Mouse (Mus musculus) midbrain, embryonic 13.5 days (tissue): ENCODE measurements around the gene Vamp2. TPM values are rescaled to one million over a fixed set of nuclear protein-coding genes. Genes with fewer than 3 reads are reported as not detected.

Source experiments
- ATAC-seq: fragments of 200-750 bp; cut with Nextera tagmentation; 2 replicates; pipeline ENCODE4 v1.8.0; 2017; ENCODE audit warnings: mild to moderate bottlenecking, moderate TSS enrichment, moderate library complexity
- H3K27ac ChIP-seq: fragments of 300-500 bp; sonication (generic); 2 replicates; pipeline ENCODE4 v1.5.1; 2015; ENCODE audit warnings: inconsistent platforms, mild to moderate bottlenecking, moderate library complexity
- H3K27me3 ChIP-seq: fragments of 300-500 bp; sonication (generic); 2 replicates; pipeline ENCODE4 v1.6.1; 2015; ENCODE audit warnings: mild to moderate bottlenecking, inconsistent platforms
- H3K36me3 ChIP-seq: fragments of 300-500 bp; sonication (generic); 2 replicates; pipeline ENCODE4 v1.6.1; 2015; ENCODE audit warnings: mild to moderate bottlenecking, inconsistent platforms
- H3K4me1 ChIP-seq: fragments of 300-500 bp; sonication (generic); replicated peaks from 2 replicates; pipeline ENCODE4 v1.6.1; 2015; ENCODE audit warnings: inconsistent platforms
- H3K4me2 ChIP-seq: fragments of 300-500 bp; sonication (generic); replicated peaks from 2 replicates; pipeline ENCODE4 v1.6.1; 2015; ENCODE audit warnings: moderate library complexity, mild to moderate bottlenecking, inconsistent platforms
- H3K4me3 ChIP-seq: fragments of 300-500 bp; sonication (generic); replicated peaks from 2 replicates; pipeline ENCODE4 v1.5.1; 2015; ENCODE audit warnings: mild to moderate bottlenecking, inconsistent platforms
- H3K9ac ChIP-seq: fragments of 300-500 bp; sonication (generic); replicated peaks from 2 replicates; pipeline ENCODE4 v1.6.1; 2015; ENCODE audit warnings: mild to moderate bottlenecking, inconsistent platforms
- H3K9me3 ChIP-seq: fragments of 300-500 bp; sonication (generic); 2 replicates; pipeline ENCODE4 v1.6.1; 2016; ENCODE audit warnings: mild to moderate bottlenecking, inconsistent platforms
- WGBS: fragments of 180-500 bp; shearing (Covaris S2); methylation state at CpG from one replicate; pipeline ENCODE4 v1.1.7; 2015; 5-methylcytosine and 5-hydroxymethylcytosine counted together
- polyA plus RNA-seq: library from polyadenylated mRNA; unstranded; fragments of >200 nt; fragmentation: Nextera tagmentation; extraction: Ambion mirVana; gene quantifications from 2 replicates; pipeline ENCODE4 v1.2.1, GENCODE M21; 2015

Vamp2 gene
- polyA plus RNA-seq, 1 experiment from 2014 or later: 188 TPM

DNA sequence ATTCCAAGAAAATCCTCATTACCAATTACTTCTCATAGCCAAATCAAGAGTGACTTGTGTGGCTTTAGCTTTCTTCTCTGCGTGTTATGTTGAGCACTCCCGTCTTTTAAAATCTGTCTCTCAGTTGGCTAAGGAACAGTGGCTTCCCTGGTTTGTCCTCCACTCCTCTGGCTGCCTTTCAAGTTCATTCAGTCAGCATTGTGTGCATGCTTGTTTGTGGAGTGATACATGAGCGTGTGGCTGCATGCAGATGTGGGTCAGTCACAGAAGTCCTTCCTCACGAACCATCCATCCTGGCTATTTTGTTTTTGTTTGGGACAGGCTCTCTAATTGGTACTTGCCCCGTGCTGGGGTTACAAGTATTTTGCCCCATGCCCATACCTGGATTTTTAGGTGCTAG is 11.7 kb upstream of the Vamp2 start:
- Histone ChIP-seq H3K27ac (no peak overlapping the region), H3K9ac (no peak overlapping the region), H3K27me3 (no peaks in the 10 kb centered on the region), H3K4me2 (no peak overlapping the region), H3K4me1 (peaks cover 18% of the 10 kb centered on the region), H3K9me3 (no peaks in the 10 kb centered on the region), H3K4me3 (no peak overlapping the region), H3K36me3 (no peaks in the 10 kb centered on the region)
- 74% methylated on average over 5 of the region's 5 CpGs for WGBS
- ATAC-seq: no peak

DNA sequence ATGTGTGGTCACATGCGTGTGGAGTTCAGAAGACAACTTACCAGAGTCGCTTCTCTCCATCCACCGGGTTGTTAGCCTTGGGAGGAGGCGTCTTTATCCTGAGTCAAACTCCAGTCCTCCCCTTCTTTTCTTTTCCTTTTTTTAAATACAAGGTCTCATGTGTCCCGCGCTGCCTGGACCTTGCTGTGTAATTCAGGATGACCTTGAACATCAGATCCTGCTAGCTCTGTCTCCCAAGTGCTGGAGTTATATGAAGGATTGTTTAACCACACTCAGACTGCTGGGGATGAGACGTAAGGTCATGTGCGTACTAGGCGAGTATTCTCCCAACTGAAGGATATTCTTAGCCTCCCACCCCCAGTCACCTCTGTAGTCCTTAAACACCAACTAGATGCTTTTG is 11.0 kb upstream of the Vamp2 start:
- Histone ChIP-seq H3K36me3 (no peaks in the 10 kb centered on the region), H3K9me3 (no peaks in the 10 kb centered on the region), H3K27me3 (no peaks in the 10 kb centered on the region), H3K4me2 (no peak overlapping the region), H3K9ac (no peak overlapping the region), H3K4me3 (no peak overlapping the region), H3K27ac (no peak overlapping the region), H3K4me1 (peaks cover 12% of the 10 kb centered on the region)
- no peak for ATAC-seq
- WGBS: 88% methylated on average over 9 of the region's 9 CpGs

DNA sequence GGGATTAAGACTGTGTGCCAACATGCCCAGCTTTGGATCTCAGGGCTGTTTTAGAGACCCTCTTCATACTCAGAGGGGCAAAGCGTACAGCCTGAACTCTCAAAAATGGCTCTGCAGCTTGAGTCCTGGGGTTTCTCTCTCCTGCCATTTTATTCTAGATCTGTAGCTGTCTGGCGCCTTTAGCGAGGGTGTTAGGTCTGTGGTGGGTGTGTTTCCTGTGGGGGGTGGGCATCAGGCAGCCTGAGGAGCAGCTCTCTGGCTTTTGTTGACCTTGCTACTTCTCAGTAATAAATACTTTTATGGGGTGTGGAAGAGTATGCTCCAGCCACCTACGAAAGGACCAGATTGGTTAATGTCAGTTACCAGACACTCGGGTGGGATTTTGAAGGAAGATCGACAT is 10.2 kb upstream of the Vamp2 start:
- Histone ChIP-seq H3K4me2 (no peak overlapping the region), H3K4me3 (no peak overlapping the region), H3K9ac (no peak overlapping the region), H3K9me3 (no peaks in the 10 kb centered on the region), H3K4me1 (peaks cover 7% of the 10 kb centered on the region), H3K27me3 (no peaks in the 10 kb centered on the region), H3K36me3 (no peaks in the 10 kb centered on the region), H3K27ac (no peak overlapping the region)
- WGBS: 89% methylated on average over 6 of the region's 6 CpGs
- ATAC-seq: no peak

DNA sequence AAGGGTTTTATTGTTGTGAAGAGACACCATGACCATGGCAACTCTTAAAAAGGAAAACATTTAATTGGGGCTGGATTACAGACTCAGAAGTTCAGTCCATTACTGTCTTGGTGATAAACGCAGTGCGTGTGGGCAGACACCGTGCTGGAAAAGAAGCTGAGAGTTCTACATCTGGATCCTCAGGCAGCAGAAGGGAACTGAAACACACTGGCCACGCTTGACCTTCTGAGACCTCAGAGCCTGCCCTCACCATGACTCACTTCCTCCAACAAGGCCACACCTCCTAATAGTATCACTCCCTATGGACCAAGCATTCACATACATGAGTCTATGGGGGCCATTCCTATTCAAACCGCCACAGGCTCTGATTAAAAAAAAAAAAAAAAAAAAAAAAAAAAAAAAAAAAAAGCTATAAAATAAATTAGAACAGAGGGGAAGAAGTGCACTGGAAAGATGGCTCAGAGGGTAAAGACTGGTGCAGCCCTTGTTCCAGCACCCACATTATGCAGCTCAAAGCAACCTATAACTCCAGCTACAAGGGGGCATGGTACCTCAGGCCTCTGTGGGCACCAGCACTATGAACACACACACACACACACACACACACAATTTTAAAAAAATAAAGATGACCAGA is 9.4 kb upstream of the Vamp2 start:
- no peak for ATAC-seq
- Histone ChIP-seq H3K27ac (no peak overlapping the region), H3K9ac (no peak overlapping the region), H3K4me1 (peaks cover 5% of the 10 kb centered on the region), H3K9me3 (no peaks in the 10 kb centered on the region), H3K27me3 (no peaks in the 10 kb centered on the region), H3K36me3 (no peaks in the 10 kb centered on the region), H3K4me3 (no peak overlapping the region), H3K4me2 (no peak overlapping the region)
- WGBS: 85% methylated on average over 5 of the region's 5 CpGs

DNA sequence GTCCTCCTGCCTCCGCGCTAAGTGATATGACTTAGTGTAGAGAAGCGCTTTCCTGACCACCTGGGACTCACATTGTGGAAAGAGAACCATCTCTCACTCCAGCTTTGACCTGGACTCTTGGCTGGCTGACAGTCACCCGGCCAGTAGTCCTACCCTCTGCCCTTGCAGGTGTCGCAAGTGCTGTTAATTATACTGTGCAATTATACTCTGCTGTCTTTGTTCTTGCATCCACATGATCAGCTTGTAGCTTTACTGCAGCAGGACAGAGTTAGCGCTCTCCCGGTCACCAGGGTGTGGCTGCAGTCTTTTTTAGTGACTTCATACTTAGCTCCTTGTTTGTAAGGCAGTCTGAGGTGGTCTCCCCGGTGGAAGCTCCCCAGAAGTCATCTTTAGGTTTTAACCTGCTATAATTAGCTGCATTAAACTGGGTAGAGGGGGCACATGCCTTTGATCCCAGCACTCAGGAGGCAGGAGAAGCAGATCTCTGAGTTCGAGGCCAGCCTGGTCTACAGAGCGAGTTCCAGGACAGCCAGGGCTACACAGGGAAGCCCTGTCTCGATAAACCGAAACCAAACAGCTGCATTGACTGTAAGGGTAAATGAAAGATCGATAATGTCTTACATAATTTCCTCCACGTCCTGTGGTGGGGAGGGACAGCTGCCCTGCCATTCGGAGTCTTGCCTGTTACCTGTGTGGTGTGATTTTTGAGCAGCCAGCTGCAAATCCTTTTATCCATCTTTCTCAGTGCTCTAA is 8.0 kb upstream of the Vamp2 start:
- ATAC-seq: no peak
- 85% methylated on average over 15 of the region's 15 CpGs for WGBS
- no peak overlapping the region for H3K9ac ChIP-seq
- no peaks in the 10 kb centered on the region for H3K9me3 ChIP-seq
- H3K36me3 ChIP-seq: no peaks in the 10 kb centered on the region
- no peaks in the 10 kb centered on the region for H3K4me1 ChIP-seq
- H3K4me3 ChIP-seq: no peak overlapping the region
- no peak overlapping the region for H3K27ac ChIP-seq
- no peaks in the 10 kb centered on the region for H3K27me3 ChIP-seq
- no peak overlapping the region for H3K4me2 ChIP-seq

DNA sequence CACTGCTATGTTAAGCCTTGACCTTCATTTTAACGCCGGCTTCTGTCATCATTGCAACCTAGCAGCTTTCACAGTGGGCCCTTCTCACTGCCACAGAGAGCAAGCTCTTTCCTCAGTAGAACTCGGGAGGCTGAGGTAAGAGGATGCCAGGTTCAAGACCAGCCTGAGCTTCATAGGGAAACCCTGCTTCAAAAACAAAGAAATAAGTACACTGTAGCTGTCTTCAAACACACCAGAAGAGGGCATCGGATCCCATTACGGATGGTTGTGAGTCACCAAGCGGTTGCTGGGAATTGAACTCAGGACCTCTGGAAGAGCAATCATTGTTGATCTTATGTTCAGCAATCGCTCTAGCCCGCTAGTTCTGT is 7.5 kb upstream of the Vamp2 start:
- H3K27me3 ChIP-seq: no peaks in the 10 kb centered on the region
- H3K36me3 ChIP-seq: no peaks in the 10 kb centered on the region
- no peak overlapping the region for H3K9ac ChIP-seq
- no peak overlapping the region for H3K4me3 ChIP-seq
- 89% methylated on average over 8 of the region's 8 CpGs for WGBS
- H3K27ac ChIP-seq: no peak overlapping the region
- H3K4me2 ChIP-seq: no peak overlapping the region
- H3K9me3 ChIP-seq: no peaks in the 10 kb centered on the region
- no peak for ATAC-seq
- no peaks in the 10 kb centered on the region for H3K4me1 ChIP-seq

DNA sequence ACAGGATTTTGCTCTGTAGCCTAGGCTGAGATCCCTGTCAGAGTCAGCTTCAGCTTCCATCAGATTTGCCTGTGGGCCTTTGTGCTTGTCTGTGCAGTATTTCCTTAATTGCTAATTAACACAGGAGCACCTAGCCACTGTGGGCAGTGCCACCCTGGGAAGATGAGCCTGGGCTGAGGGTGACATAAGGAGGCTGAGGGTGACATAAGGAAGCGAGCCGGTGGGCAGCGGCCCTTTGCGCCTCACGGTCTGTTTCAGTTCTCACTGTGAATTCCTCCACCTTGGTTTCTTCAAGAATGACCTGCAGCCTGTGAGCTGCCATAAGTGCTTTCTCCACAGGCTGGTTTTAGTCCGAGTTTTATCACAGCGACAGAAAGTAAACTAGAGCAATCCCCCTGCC is 6.7 kb upstream of the Vamp2 start:
- H3K4me2 ChIP-seq: no peak overlapping the region
- no peaks in the 10 kb centered on the region for H3K36me3 ChIP-seq
- H3K4me1 ChIP-seq: no peaks in the 10 kb centered on the region
- H3K4me3 ChIP-seq: no peak overlapping the region
- H3K27ac ChIP-seq: no peak overlapping the region; the same call in 1 of the 2 replicates
- no peaks in the 10 kb centered on the region for H3K27me3 ChIP-seq
- WGBS: 85% methylated on average over 7 of the region's 7 CpGs
- no peak for ATAC-seq
- no peaks in the 10 kb centered on the region for H3K9me3 ChIP-seq
- no peak overlapping the region for H3K9ac ChIP-seq

DNA sequence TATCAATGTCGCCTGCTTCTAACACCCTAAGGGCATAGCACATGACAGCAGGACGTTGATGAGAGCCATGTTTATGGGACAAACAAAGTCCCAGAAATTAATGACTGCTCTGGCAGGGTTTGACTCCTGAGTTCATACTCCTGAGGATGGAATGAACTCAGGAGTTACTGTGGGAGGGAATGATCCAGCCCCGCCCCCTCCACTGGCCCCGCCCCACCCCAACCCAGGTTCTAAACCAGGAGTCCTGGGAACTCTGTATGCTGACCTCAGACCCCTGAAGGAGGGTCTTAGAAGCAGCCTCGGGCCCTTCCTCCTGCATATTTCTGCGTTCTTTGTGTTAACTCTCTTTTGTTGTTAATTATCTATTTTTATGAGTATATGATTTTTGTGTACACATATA is 2.7 kb upstream of the Vamp2 start:
- Histone ChIP-seq H3K9ac (no peak overlapping the region), H3K4me2 (no peak overlapping the region), H3K27me3 (no peaks in the 10 kb centered on the region), H3K27ac (no peak overlapping the region), H3K9me3 (no peaks in the 10 kb centered on the region), H3K4me1 (peaks cover 29% of the 10 kb centered on the region), H3K36me3 (peaks cover 11% of the 10 kb centered on the region), H3K4me3 (no peak overlapping the region)
- 70% methylated on average over 6 of the region's 6 CpGs for WGBS
- ATAC-seq: no peak

DNA sequence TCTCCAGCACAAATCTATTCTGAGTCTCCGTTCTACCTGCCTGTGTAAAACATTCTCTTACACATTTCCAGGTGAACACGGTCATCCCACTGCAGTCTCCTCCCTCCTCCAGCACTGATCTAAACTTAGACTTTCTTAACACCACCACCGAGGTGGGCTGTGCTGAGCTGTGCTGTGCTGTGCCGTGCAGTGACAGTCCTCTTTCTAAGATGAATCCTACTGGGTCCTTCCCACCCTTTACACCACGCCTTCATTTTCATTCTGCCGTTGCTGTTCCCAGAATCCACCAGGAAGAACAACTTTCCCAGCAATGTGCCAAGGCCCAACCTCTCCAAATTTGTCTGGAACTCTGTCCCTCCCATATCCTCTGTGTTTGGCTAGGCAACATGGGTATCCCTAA is 1.9 kb upstream of the Vamp2 start:
- no peak overlapping the region for H3K4me3 ChIP-seq
- peaks cover 36% of the 10 kb centered on the region for H3K4me1 ChIP-seq
- peaks cover 16% of the 10 kb centered on the region for H3K36me3 ChIP-seq
- H3K4me2 ChIP-seq: no peak overlapping the region
- no peak overlapping the region for H3K9ac ChIP-seq
- H3K27me3 ChIP-seq: no peaks in the 10 kb centered on the region
- ATAC-seq: no peak
- 73% methylated on average over 6 of the region's 6 CpGs for WGBS
- H3K9me3 ChIP-seq: no peaks in the 10 kb centered on the region
- H3K27ac ChIP-seq: no peak overlapping the region

DNA sequence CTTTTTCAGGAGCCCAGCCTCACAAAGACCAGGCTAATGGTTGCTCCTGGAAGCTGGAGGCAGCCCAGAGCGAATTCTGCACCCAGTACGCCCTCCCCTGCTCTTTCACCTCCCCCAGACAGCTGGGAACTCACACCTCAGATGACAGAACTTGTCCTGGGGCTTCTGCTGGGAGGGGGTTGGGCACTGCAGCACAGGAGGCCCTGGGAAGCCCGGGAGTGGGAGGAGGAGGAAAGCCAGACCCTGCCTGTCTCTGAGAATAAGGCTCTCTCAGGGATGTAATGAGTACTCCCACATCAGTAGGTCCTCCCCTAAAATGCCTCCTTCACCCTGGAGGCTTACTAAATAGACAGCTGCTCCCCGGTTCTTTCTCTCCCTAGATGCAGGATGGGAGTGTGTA is 1.2 kb upstream of the Vamp2 start:
- H3K4me3 ChIP-seq: no peak overlapping the region
- peak overlapping the region; percentile 51 for H3K27ac ChIP-seq
- peaks cover 43% of the 10 kb centered on the region for H3K4me1 ChIP-seq
- no peak overlapping the region for H3K4me2 ChIP-seq
- no peak for ATAC-seq
- 0 out of 2 replicates have a peak overlapping the region, but pooled peaks have one; percentile 28 for H3K9ac ChIP-seq
- H3K36me3 ChIP-seq: peaks cover 23% of the 10 kb centered on the region
- 41% methylated on average over 4 of the region's 4 CpGs for WGBS
- H3K27me3 ChIP-seq: no peaks in the 10 kb centered on the region
- H3K9me3 ChIP-seq: no peaks in the 10 kb centered on the region

DNA sequence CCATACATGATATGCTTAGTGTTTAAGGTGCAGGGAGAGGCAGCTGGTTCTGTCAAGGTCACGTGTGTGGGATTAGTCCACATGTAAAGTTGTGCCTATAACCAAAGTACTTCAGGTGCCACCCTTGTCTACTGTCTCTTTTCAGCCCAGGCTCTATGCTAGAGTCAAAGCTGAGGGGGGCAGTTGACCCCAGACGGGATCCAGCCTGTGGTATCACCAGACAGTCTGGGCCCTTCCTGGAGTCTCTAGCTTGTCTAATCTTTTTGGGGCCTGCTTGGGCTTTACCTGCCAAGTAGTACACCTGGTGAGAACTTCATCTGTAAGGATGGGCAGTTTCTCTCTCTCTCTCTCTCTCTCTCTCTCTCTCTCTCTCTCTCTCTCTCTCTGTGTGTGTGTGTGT is 693 bp upstream of the Vamp2 start:
- Histone ChIP-seq H3K4me1 (peaks cover 45% of the 10 kb centered on the region), H3K4me2 (peak overlapping the region; percentile 94), H3K27ac (peak overlapping the region; percentile 51; the same call in 1 of the 2 replicates), H3K9me3 (no peaks in the 10 kb centered on the region), H3K36me3 (peaks cover 26% of the 10 kb centered on the region), H3K9ac (peak overlapping the region; percentile 97; the same call in 1 of the 2 replicates), H3K27me3 (no peaks in the 10 kb centered on the region), H3K4me3 (peak overlapping the region; percentile 97)
- ATAC-seq: no peak
- WGBS: 81% methylated on average over 2 of the region's 2 CpGs

DNA sequence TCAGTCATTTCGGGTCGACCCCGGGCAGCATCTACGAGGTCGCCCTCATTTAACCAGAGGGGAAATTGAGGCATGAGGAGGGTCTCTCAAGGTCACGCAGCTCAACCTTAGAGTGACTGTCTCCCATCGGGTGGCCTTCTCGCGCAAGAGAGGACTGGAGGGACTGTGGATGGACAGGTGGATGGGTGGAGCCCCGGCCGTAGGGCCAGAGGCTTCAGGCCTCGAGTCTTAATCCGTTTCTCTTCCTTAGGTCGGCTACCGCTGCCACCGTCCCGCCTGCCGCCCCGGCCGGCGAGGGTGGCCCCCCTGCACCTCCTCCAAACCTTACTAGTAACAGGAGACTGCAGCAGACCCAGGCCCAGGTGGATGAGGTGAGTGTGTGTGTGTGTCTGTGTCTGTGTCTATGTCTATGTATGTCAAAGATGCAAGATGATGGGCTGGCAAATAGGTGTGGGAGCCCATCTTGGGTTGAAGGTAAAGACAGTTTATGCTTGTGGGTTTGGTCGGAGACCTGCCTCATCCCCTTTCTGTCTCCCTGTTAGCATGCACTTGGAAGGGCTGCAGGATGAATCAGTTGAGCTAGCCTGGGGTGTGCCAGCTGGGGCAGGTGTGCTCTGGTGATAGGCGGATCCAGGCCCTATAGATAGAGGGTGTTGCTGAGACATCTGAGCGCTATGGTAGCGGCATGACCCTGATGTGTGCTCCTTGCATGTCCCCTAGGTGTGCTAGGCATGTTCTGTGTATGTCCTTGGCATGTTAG is 746 bp downstream of the Vamp2 start:
- H3K27ac ChIP-seq: peak overlapping the region; percentile 95
- peak overlapping the region; percentile 97 for H3K9ac ChIP-seq
- H3K4me1 ChIP-seq: peaks cover 49% of the 10 kb centered on the region
- H3K9me3 ChIP-seq: no peaks in the 10 kb centered on the region
- 10% methylated on average over 25 of the region's 25 CpGs for WGBS
- peak overlapping the region; percentile 97 for H3K4me3 ChIP-seq
- peaks cover 29% of the 10 kb centered on the region for H3K36me3 ChIP-seq
- H3K4me2 ChIP-seq: peak overlapping the region; percentile 94
- peak; percentile 25; the same call in 1 of the 2 replicates for ATAC-seq
- no peaks in the 10 kb centered on the region for H3K27me3 ChIP-seq
